Comparison of ENCODE assay signal across 9 mouse cellular contexts in the genomic region with DNA sequence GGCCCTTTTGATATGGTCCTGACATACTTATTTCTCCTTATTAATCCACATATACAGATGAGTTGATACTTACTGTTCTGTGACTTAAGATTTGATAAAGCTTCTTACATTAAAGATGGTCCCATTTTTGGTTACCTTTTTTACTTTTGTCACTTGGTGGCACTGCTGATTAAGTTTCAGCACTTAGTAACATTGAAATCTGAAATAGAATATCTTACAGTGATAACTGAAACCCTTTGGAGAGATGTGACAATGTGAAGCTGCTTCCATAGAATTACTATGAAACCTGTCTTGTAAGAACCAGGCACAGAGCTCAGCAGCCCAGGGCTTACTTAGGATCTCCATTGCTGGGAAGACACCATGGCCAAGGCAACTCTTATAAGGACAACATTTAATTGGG.
DNase-seq lines count a peak whose midpoint lies in the region; ATAC-seq and TF ChIP-seq lines count a peak whose summit lies in the region.
"Had no signal": no experiment of that assay in that cellular context is flagged by ENCODE, and none has a peak within 500 bp of the region (broad histone marks: within the 10 kb centered on the region; RNA-seq: fewer than 3 reads in every experiment).

No protein-coding gene starts in this region.

- H3K27me3 ChIP-seq in hindbrain, embryonic 16.5 days (replicated peaks; ENCODE audit: control insufficient read depth, insufficient read depth, low read length), result no peaks in the 10 kb centered on the region
- no peaks in the 10 kb centered on the region for H3K27me3 ChIP-seq in hindbrain, embryonic 13.5 days
- no peaks in the 10 kb centered on the region for H3K27me3 ChIP-seq in midbrain, embryonic 14.5 days (ENCODE audit: control insufficient read depth, insufficient read depth, low read length)
- no peaks in the 10 kb centered on the region for H3K27me3 ChIP-seq in midbrain, embryonic 10.5 days (ENCODE audit: low read depth, poor library complexity, severe bottlenecking)
- H3K27me3 ChIP-seq: megakaryocyte, embryonic 14.5 days had no signal

- no peak overlapping the region for H3K9ac ChIP-seq in hindbrain, embryonic 16.5 days (ENCODE audit: low read depth, low read length)
- no peak overlapping the region for H3K9ac ChIP-seq in hindbrain, embryonic 13.5 days
- no peak overlapping the region for H3K9ac ChIP-seq in midbrain, embryonic 14.5 days (replicated peaks; ENCODE audit: low read length)

- no peak for TF ChIP-seq CTCF in brain, embryonic 14.5 days (IDR thresholded peaks at IDR 0.05; ENCODE audit: borderline replicate concordance, extremely low read depth, insufficient read depth, insufficient read length)

- DNase-seq in midbrain, embryonic 14.5 days, result peak; percentile 76
- DNase-seq in midbrain, embryonic 10.5 days (ENCODE audit: low spot score), result no peak
- peak; percentile 79 for DNase-seq in brain, embryonic 14.5 days (ENCODE audit: low read depth)
- DNase-seq in naive thymus-derived CD4-positive, alpha-beta T cell, adult 2 months (ENCODE audit: low read depth), result peak; percentile 9
- DNase-seq in right cerebral cortex, postnatal 14 days, result no peak
- DNase-seq: kidney, postnatal 36 days had no signal

- H3K4me1 ChIP-seq in hindbrain, embryonic 16.5 days (ENCODE audit: control insufficient read depth, insufficient read depth, low read depth, low read length), result no peaks in the 10 kb centered on the region
- no peaks in the 10 kb centered on the region for H3K4me1 ChIP-seq in hindbrain, embryonic 13.5 days (replicated peaks)
- H3K4me1 ChIP-seq in midbrain, embryonic 14.5 days (ENCODE audit: control insufficient read depth, insufficient read depth, low read length), result no peaks in the 10 kb centered on the region
- no peaks in the 10 kb centered on the region for H3K4me1 ChIP-seq in midbrain, embryonic 10.5 days
- H3K4me1 ChIP-seq: megakaryocyte, embryonic 14.5 days had no signal

- no peak overlapping the region for H3K4me2 ChIP-seq in hindbrain, embryonic 16.5 days (ENCODE audit: low read length)
- no peak overlapping the region for H3K4me2 ChIP-seq in hindbrain, embryonic 13.5 days
- no peak overlapping the region for H3K4me2 ChIP-seq in midbrain, embryonic 14.5 days (ENCODE audit: low read length)

- no peaks in the 10 kb centered on the region for H3K9me3 ChIP-seq in hindbrain, embryonic 16.5 days (ENCODE audit: control insufficient read depth, low read length)
- H3K9me3 ChIP-seq in hindbrain, embryonic 13.5 days, result no peaks in the 10 kb centered on the region
- no peaks in the 10 kb centered on the region; the same call in 1 of the 2 replicates for H3K9me3 ChIP-seq in midbrain, embryonic 14.5 days (ENCODE audit: control insufficient read depth, low read length)
- H3K9me3 ChIP-seq in midbrain, embryonic 10.5 days (replicated peaks), result no peaks in the 10 kb centered on the region
- H3K9me3 ChIP-seq: megakaryocyte, embryonic 14.5 days had no signal

- peaks cover 11% of the 10 kb centered on the region for H3K36me3 ChIP-seq in hindbrain, embryonic 16.5 days (ENCODE audit: control insufficient read depth, insufficient read depth, low read length)
- H3K36me3 ChIP-seq in hindbrain, embryonic 13.5 days, result peaks cover 22% of the 10 kb centered on the region
- H3K36me3 ChIP-seq in midbrain, embryonic 14.5 days (ENCODE audit: control insufficient read depth, insufficient read depth, low read length), result peaks cover 15% of the 10 kb centered on the region
- H3K36me3 ChIP-seq in midbrain, embryonic 10.5 days, result peaks cover 29% of the 10 kb centered on the region

- H3K27ac ChIP-seq in hindbrain, embryonic 16.5 days (ENCODE audit: low read depth, low read length), result no peak overlapping the region
- H3K27ac ChIP-seq in hindbrain, embryonic 13.5 days, result no peak overlapping the region
- no peak overlapping the region for H3K27ac ChIP-seq in midbrain, embryonic 14.5 days (replicated peaks; ENCODE audit: low read depth, low read length)
- no peak overlapping the region for H3K27ac ChIP-seq in midbrain, embryonic 10.5 days (replicated peaks)

- 0 out of 2 replicates have a peak, but pooled peaks have one; percentile 45 for ATAC-seq in hindbrain, embryonic 16.5 days
- no peak for ATAC-seq in hindbrain, embryonic 13.5 days (ENCODE audit: low FRiP score)
- ATAC-seq in midbrain, embryonic 14.5 days (ENCODE audit: low FRiP score, low TSS enrichment), result no peak

- TF ChIP-seq POLR2A in brain, embryonic 14.5 days (IDR thresholded peaks at IDR 0.05; ENCODE audit: borderline replicate concordance, extremely low read depth, insufficient read depth, insufficient read length, poor library complexity, severe bottlenecking), result no peak

- H3K4me3 ChIP-seq in hindbrain, embryonic 16.5 days (ENCODE audit: low read length), result no peak overlapping the region
- H3K4me3 ChIP-seq in hindbrain, embryonic 13.5 days, result no peak overlapping the region
- H3K4me3 ChIP-seq in midbrain, embryonic 14.5 days (replicated peaks; ENCODE audit: low read depth, low read length), result no peak overlapping the region
- H3K4me3 ChIP-seq in midbrain, embryonic 10.5 days, result no peak overlapping the region
- H3K4me3 ChIP-seq: megakaryocyte, embryonic 14.5 days had no signal

Comparison
In these comparisons a context has a peak if more than half of its experiments do, and no peak if none do; other contexts are left out.
1. DNase-seq: peak in midbrain, embryonic 14.5 days (single experiment), brain, embryonic 14.5 days (single experiment) and naive thymus-derived CD4-positive, alpha-beta T cell, adult 2 months (single experiment); none in midbrain, embryonic 10.5 days (single experiment) and right cerebral cortex, postnatal 14 days (single experiment).